Mouse (Mus musculus) stomach, postnatal 0 days (tissue): Measurements from ENCODE around the gene Sult5a1.

Experiments used
- CTCF ChIP-seq: IDR thresholded peaks from 2 replicates; pipeline ENCODE4 v1.5.1; 2016; ENCODE audit warnings: antibody characterized with exemption, low read depth, mild to moderate bottlenecking, moderate library complexity
- EP300 ChIP-seq: optimal IDR thresholded peaks from 2 replicates; pipeline ENCODE3; 2016; ENCODE audit warnings: antibody characterized with exemption

DNA sequence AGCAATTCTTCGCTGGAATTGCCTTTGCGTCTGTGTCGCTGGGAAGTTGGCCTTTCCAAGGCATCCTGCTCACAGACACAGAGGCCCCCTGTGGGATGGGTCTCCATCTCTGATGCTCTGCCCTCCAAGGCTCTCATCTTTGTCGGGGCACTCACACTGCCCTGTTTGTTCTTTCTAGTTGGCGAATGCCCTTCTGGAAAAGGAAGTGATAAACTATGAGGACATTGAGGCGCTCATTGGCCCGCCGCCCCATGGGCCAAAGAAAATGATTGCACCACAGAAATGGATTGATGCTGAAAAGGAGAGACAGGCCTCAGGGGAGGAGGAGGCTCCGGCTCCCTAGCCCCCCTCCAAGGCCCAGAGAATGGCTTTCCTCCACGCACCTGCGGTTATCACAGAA is 60.9 kb downstream of the Sult5a1 start:
- TF ChIP-seq EP300 (no peak), CTCF (no peak)
